Mouse (Mus musculus) forebrain, embryonic 13.5 days (tissue): ENCODE measurements around the gene Gm11733. TPM values are rescaled to one million over a fixed set of nuclear protein-coding genes. Genes with fewer than 3 reads are reported as not detected.
A peak's percentile ranks its signal among the peaks of the same experiment; 100 is the strongest.
"Not testable (repeated sequence)": the region's sequence is repeated elsewhere in the genome, so short reads cannot be mapped to it uniquely, and the experiment has no call there.

Experiments
- ATAC-seq: fragments of 200-750 bp; cut with Nextera tagmentation; 2 replicates; pipeline ENCODE4 v1.8.0; 2017
- H3K27ac ChIP-seq: fragments of 300-500 bp; sonication (generic); 2 replicates; pipeline ENCODE4 v1.5.1; 2015; ENCODE audit warnings: inconsistent platforms, mild to moderate bottlenecking, moderate library complexity
- H3K27me3 ChIP-seq: fragments of 300-500 bp; sonication (generic); 2 replicates; pipeline ENCODE4 v1.6.1; 2015; ENCODE audit warnings: mild to moderate bottlenecking, inconsistent platforms
- H3K36me3 ChIP-seq: fragments of 300-500 bp; sonication (generic); 2 replicates; pipeline ENCODE4 v1.6.1; 2015; ENCODE audit warnings: mild to moderate bottlenecking, inconsistent platforms; ENCODE audit not compliant: poor library complexity, severe bottlenecking
- H3K4me1 ChIP-seq: fragments of 300-500 bp; sonication (generic); 2 replicates; pipeline ENCODE4 v1.6.1; 2015; ENCODE audit warnings: inconsistent platforms
- H3K4me2 ChIP-seq: fragments of 300-500 bp; sonication (generic); 2 replicates; pipeline ENCODE4 v1.6.1; 2015; ENCODE audit warnings: inconsistent platforms, mild to moderate bottlenecking, moderate library complexity
- H3K4me3 ChIP-seq: fragments of 300-500 bp; sonication (generic); 2 replicates; pipeline ENCODE4 v1.5.1; 2015; ENCODE audit warnings: mild to moderate bottlenecking, inconsistent platforms
- H3K9ac ChIP-seq: fragments of 300-500 bp; sonication (generic); 2 replicates; pipeline ENCODE4 v1.6.1; 2015; ENCODE audit warnings: mild to moderate bottlenecking, inconsistent platforms
- H3K9me3 ChIP-seq: fragments of 300-500 bp; sonication (generic); replicated peaks from 2 replicates; pipeline ENCODE4 v1.6.1; 2016; ENCODE audit warnings: inconsistent platforms
- WGBS: fragments of 180-500 bp; shearing (Covaris S2); methylation state at CpG from one replicate; pipeline ENCODE4 v1.1.7; 2015; 5-methylcytosine and 5-hydroxymethylcytosine counted together
- polyA plus RNA-seq: library from polyadenylated mRNA; unstranded; fragments of >200 nt; fragmentation: Nextera tagmentation; extraction: Ambion mirVana; gene quantifications from 2 replicates; pipeline ENCODE4 v1.2.1, GENCODE M21; 2015

Gm11733 gene
- polyA plus RNA-seq, result 0.08 TPM in 1 of 2 replicates, not detected in the other

DNA sequence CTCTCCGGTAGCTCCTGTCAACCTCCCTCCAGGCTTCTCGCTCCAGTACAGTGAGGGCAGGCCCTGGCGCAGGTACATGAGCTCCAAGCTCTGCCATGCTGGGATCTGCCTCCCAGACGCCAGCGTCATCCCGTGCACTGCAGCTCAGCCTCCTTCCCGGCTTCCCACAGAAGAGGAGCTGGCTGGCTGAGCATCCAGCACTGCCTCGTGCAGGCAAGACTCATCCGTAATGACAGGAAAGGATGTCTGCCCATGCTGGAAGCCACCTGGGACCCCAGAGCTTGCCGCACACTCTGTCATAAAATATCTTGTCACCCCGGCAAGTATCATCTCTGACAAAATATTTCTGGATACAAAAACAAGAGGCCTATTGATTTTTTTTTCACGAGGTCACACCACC is at the start of gene Gm11733:
Gm11733 (plus strand) TSS at position 171 of the 400 bp plus-strand sequence.
- Histone ChIP-seq H3K27me3 (peaks cover 55% of the 10 kb centered on the region), H3K27ac (peak within 1 kb of the TSS; percentile 93), H3K4me2 (peak within 1 kb of the TSS; percentile 52), H3K4me3 (0 out of 2 replicates have a peak within 1 kb of the TSS, but pooled peaks have one; percentile 10), H3K9ac (no peak within 1 kb of the TSS; the same call in 1 of the 2 replicates), H3K36me3 (no peaks in the 10 kb centered on the region), H3K4me1 (peaks cover 58% of the 10 kb centered on the region), H3K9me3 (peaks cover 7% of the 10 kb centered on the region; the same call in 1 of the 2 replicates)
- 33% methylated on average over 12 of the region's 12 CpGs for WGBS
- peak; percentile 23; the same call in 1 of the 2 replicates for ATAC-seq

DNA sequence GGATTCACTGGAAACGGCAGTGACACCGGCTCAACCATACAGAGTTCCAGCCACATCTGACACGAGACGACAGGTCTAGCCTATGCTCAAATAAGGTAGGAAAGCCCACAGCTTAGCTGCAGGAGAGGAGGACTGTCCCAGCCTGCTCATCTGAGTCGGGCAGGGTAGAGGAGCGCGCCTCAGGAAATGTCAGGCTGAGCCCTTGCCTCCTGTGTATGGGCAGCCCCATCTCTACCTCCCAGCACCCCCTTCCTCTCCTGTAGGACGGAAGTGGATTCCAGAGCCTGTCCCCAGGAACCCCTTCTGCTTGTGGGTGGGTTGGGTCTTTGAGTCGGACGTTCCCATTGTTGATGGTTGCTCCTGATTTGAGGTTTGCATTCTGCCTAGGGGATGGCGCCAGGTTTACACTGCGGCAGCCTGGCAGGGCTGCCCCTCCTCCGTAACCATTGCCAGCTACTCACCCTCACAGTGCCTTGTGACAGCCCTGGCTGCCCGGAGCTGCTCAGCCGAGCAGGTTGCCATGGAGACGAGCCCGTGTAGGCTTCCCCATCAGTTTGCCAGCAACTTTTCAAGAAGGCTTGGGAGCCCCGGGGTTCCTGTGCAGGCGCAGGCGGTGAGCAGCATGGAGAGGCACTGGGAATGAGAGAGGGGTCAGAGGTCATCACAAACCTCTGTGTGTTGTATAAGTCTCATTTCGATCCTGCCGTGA is 47.6 kb upstream of the Gm11733 start:
- H3K4me3 ChIP-seq, result peak overlapping the region; percentile 7; the same call in 1 of the 2 replicates
- peaks cover 18% of the 10 kb centered on the region for H3K27me3 ChIP-seq
- H3K4me1 ChIP-seq, result peaks cover 57% of the 10 kb centered on the region
- H3K27ac ChIP-seq, result peak overlapping the region; percentile 70
- WGBS, result 16% methylated on average over 22 of the region's 22 CpGs
- peak; percentile 93 for ATAC-seq
- no peaks in the 10 kb centered on the region for H3K9me3 ChIP-seq
- H3K4me2 ChIP-seq, result peak overlapping the region; percentile 48
- H3K9ac ChIP-seq, result peak overlapping the region; percentile 48; the same call in 1 of the 2 replicates
- H3K36me3 ChIP-seq, result no peaks in the 10 kb centered on the region

DNA sequence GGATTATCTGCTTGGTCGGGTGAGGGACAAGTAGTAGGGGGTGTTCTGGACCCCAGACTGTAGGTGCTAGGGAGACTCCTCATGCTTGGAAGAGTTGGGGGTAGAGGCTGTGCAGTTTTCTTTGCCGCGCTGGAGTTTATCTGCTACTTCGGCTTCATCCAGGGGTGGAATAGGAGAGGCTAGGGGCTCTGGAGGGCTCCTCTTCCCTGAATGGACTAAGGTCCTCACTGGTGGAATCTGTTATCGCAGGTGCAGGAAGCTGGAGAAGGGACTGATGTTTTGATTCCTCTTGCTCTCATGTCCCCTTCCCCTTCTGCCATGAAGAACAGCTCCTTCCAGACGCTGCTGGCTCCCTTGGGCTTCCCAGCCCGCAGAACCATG is 47.1 kb upstream of the Gm11733 start:
- no peaks in the 10 kb centered on the region for H3K9me3 ChIP-seq
- peaks cover 57% of the 10 kb centered on the region for H3K4me1 ChIP-seq
- peaks cover 18% of the 10 kb centered on the region for H3K27me3 ChIP-seq
- peak overlapping the region; percentile 48 for H3K4me2 ChIP-seq
- 23% methylated on average over 7 of the region's 7 CpGs for WGBS
- peak overlapping the region; percentile 70; the same call in 1 of the 2 replicates for H3K27ac ChIP-seq
- H3K36me3 ChIP-seq, result no peaks in the 10 kb centered on the region
- no peak for ATAC-seq
- 0 out of 2 replicates have a peak overlapping the region, but pooled peaks have one; percentile 7 for H3K4me3 ChIP-seq
- peak overlapping the region; percentile 48; the same call in 1 of the 2 replicates for H3K9ac ChIP-seq

DNA sequence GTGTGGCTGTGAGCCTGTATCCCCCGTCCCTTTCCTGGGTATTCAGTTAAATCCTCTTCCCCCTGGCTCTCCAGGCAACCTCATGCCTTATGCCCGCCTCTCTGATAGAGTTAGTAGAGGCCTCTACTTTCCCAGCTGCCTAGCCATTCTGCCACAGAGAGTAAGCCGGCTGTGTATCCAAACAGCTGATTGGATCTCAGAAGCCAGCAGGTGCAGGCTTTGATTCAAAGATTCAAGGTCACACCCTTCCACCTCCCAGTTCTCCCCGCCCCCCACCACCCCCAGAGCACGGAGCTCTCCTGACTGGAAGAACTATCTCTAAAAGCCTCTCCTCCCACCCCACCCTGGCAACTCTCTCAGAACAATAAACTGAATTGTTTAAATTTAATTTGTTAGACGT is 45.8 kb upstream of the Gm11733 start:
- Histone ChIP-seq H3K27me3 (peaks cover 18% of the 10 kb centered on the region), H3K4me2 (no peak overlapping the region), H3K36me3 (no peaks in the 10 kb centered on the region), H3K9ac (no peak overlapping the region), H3K9me3 (no peaks in the 10 kb centered on the region), H3K27ac (peak overlapping the region; percentile 62; the same call in 1 of the 2 replicates), H3K4me1 (peaks cover 58% of the 10 kb centered on the region), H3K4me3 (no peak overlapping the region)
- WGBS, result 16% methylated on average over 6 of the region's 6 CpGs
- no peak for ATAC-seq

DNA sequence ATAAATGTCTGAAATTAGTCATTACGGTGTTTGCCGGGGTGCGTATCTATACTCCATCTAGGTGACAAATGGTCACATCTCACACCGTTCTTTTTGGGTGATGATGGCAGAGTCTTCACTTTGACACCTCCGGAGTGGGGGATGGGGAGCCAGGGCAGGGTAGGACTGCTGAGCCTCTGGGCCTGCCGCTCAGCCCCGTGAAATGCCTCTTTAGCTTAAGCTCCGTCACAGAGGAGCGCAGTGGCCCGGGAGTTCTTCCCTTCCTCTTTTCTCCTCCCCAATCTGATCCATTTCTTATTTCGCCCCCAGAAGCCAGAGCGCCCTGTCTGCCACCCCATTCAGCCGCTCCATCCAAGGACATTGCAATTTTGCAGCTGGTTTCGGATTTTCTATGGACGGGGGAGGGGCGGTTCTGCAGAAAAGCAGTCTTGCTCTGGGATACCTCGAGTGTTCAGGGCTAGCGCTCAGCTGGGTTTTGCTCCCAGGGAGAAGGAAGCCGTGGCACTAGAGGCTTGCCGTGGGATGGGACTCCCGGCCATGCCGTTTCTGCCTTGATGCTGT is 43.2 kb upstream of the Gm11733 start:
- no peak overlapping the region for H3K4me3 ChIP-seq
- no peaks in the 10 kb centered on the region for H3K9me3 ChIP-seq
- H3K27me3 ChIP-seq, result peaks cover 15% of the 10 kb centered on the region
- WGBS, result 15% methylated on average over 22 of the region's 22 CpGs
- no peak for ATAC-seq
- H3K9ac ChIP-seq, result peak overlapping the region; percentile 43; the same call in 1 of the 2 replicates
- H3K4me2 ChIP-seq, result peak overlapping the region; percentile 43
- no peaks in the 10 kb centered on the region for H3K36me3 ChIP-seq
- H3K27ac ChIP-seq, result no peak overlapping the region
- H3K4me1 ChIP-seq, result peaks cover 63% of the 10 kb centered on the region

DNA sequence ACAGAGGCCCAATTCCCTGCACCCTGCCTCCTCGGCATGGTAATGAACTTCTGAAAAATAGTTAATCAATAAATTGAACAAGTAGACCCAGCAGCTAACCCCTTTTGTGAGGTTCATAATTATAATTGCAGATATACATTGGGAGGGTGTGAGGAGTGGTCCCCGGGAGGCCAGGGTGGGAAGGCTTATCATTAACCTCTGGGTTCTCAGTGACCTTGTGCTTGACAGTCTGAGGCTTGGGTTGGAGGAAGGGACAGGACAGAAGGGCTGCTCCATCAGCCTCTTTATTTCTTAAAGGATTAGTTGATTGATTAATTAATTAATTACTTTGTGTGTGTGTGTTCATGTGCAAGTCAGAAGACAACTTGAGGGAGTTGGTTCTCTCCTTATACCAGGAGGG is 40.1 kb upstream of the Gm11733 start:
- Histone ChIP-seq H3K36me3 (no peaks in the 10 kb centered on the region), H3K4me1 (peaks cover 40% of the 10 kb centered on the region), H3K4me2 (no peak overlapping the region), H3K27me3 (peaks cover 13% of the 10 kb centered on the region), H3K9ac (no peak overlapping the region), H3K9me3 (no peaks in the 10 kb centered on the region), H3K4me3 (no peak overlapping the region), H3K27ac (no peak overlapping the region)
- ATAC-seq, result no peak
- WGBS, result 79% methylated on average over 2 of the region's 2 CpGs

DNA sequence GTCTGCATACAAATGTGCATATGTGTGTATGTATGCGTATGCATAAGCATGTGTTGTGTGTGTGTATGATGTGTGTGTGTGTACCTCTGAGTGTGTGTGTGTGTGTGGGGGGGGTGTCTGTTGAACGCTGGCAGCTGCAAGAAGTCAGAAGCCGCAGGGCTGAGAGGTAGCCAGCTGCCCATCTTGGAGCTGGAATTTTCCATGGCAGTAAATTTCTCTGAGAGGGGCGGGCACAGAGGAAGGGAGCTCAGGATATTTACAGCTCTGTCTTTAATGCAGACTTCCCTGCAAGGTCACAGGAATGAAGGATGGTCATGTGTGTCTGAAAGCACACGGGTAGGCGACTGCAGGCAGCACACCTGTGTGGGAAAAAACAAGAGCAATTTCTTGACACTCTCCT is 38.5 kb upstream of the Gm11733 start:
- 61% methylated on average over 6 of the region's 6 CpGs for WGBS
- no peak overlapping the region for H3K9ac ChIP-seq
- H3K4me2 ChIP-seq, result no peak overlapping the region
- ATAC-seq, result no peak
- H3K4me3 ChIP-seq, result no peak overlapping the region
- H3K27me3 ChIP-seq, result peaks cover 9% of the 10 kb centered on the region; the same call in 1 of the 2 replicates
- no peaks in the 10 kb centered on the region for H3K9me3 ChIP-seq
- H3K27ac ChIP-seq, result no peak overlapping the region
- peaks cover 24% of the 10 kb centered on the region for H3K4me1 ChIP-seq
- H3K36me3 ChIP-seq, result no peaks in the 10 kb centered on the region

DNA sequence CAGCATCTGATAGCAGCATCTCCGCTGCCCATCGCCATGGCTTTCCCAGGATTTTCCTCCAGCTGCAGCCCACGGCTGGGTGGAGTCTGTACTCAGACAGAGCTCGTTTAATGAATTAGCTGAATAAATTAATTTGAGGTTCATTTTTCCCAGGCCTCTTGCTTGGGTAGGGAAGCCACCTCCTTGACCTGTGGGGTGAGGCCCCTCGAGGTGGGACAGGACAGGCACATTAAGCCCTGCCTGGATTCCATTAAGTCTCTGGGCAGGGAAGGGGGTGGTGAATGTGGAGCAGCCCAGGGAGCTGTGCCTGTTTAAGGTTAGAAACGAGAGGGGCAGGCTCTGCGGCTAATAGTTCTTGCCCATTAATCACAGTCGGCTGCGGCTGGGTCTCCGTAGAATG is 30.1 kb upstream of the Gm11733 start:
- WGBS, result 9% methylated on average over 10 of the region's 10 CpGs
- H3K9ac ChIP-seq, result no peak overlapping the region
- H3K36me3 ChIP-seq, result no peaks in the 10 kb centered on the region
- peak; percentile 58; the same call in 1 of the 2 replicates for ATAC-seq
- no peak overlapping the region for H3K4me3 ChIP-seq
- H3K27ac ChIP-seq, result peak overlapping the region; percentile 55
- peak overlapping the region; percentile 13; the same call in 1 of the 2 replicates for H3K4me2 ChIP-seq
- H3K27me3 ChIP-seq, result peaks cover 3% of the 10 kb centered on the region; the same call in 1 of the 2 replicates
- H3K4me1 ChIP-seq, result peaks cover 26% of the 10 kb centered on the region
- H3K9me3 ChIP-seq, result no peaks in the 10 kb centered on the region

DNA sequence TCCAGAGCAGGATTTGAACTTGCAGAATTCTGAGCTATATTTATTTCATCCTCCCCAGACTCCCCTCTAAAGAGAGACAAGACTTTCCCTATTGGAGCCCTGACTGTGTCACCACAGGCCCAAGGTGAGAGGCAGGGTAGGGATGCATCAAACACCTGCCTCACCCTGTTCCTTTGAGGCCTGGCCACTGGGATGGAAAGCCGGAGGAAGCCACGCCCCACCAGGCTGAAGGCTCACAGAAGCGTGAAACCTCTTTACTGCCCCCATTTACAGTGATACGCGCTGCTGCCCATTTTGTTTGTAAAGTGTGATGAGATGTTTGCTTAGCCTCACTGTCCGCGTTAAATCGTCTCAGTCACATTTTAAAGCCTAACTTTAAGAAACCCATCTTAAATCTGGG is 25.0 kb upstream of the Gm11733 start:
- no peak overlapping the region for H3K4me3 ChIP-seq
- no peaks in the 10 kb centered on the region for H3K9me3 ChIP-seq
- H3K27ac ChIP-seq, result no peak overlapping the region
- no peaks in the 10 kb centered on the region for H3K36me3 ChIP-seq
- no peak overlapping the region; the same call in 1 of the 2 replicates for H3K9ac ChIP-seq
- peaks cover 44% of the 10 kb centered on the region for H3K4me1 ChIP-seq
- 3% methylated on average over 8 of the region's 8 CpGs for WGBS
- H3K4me2 ChIP-seq, result no peak overlapping the region
- H3K27me3 ChIP-seq, result peaks cover 26% of the 10 kb centered on the region
- no peak for ATAC-seq

DNA sequence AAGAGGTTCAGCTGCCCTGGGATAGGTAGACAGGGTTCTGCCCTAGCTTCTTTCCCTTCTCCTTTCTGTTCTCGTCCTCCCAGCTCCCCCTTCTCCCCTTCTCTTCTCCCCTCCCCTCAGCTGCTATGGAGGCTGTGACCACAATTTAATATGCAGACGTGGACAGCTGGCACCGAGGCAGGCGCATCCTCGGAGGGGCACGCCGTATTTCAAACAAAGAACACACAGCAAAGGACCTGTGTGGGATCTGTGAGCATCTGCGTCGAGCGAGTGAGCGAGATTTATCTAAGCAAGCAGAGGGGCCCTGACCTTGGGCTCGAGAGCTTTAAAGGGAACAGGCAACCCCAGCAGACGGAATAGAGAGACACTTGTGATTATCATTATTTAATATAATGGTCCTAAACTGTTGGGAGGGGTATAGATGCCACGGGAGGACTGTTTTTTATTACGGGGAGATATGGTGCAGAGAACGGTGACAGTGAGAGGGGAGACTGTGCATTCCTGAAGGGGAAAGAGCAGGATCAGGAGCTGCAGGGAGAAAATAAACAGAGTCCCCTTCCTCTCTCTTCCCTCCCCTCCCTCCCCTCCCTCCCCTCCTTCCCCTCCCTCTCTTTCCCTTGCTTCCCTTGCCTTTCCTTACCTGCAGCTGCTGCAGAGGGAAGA is 21.8 kb upstream of the Gm11733 start:
- Histone ChIP-seq H3K4me2 (peak overlapping the region; percentile 30), H3K9ac (no peak overlapping the region; the same call in 1 of the 2 replicates), H3K4me1 (peaks cover 66% of the 10 kb centered on the region), H3K27ac (peak overlapping the region; percentile 91), H3K4me3 (no peak overlapping the region), H3K36me3 (no peaks in the 10 kb centered on the region), H3K27me3 (peaks cover 23% of the 10 kb centered on the region), H3K9me3 (no peaks in the 10 kb centered on the region)
- ATAC-seq, result peak; percentile 76
- WGBS, result 15% methylated on average over 16 of the region's 16 CpGs

DNA sequence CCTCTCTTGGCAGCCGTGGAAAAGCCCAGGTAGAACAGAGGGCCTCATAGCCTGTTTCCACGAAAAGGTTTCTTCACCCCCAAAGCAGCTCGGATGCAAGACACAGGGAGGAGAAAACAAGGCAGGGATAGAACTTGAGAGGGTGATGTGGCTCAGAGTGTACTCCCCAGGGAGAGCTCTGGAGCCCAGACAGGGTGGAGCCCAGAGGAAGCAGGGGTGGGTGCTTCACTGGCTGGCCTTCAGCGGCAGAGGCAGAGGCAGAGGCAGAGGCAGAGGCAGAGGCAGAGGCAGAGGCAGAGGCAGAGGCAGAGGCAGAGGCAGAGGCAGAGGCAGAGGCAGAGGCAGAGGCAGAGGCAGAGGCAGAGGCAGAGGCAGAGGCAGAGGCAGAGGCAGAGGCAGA is 20.8 kb upstream of the Gm11733 start:
- Histone ChIP-seq H3K4me1 (peaks cover 71% of the 10 kb centered on the region), H3K27me3 (peaks cover 23% of the 10 kb centered on the region), H3K27ac (peak overlapping the region; percentile 91), H3K9ac (peak overlapping the region; percentile 37; the same call in 1 of the 2 replicates)
- H3K36me3 ChIP-seq, H3K4me3 ChIP-seq, H3K9me3 ChIP-seq, ATAC-seq, H3K4me2 ChIP-seq: not testable (repeated sequence)
- WGBS, result 78% methylated on average over 4 of the region's 4 CpGs

DNA sequence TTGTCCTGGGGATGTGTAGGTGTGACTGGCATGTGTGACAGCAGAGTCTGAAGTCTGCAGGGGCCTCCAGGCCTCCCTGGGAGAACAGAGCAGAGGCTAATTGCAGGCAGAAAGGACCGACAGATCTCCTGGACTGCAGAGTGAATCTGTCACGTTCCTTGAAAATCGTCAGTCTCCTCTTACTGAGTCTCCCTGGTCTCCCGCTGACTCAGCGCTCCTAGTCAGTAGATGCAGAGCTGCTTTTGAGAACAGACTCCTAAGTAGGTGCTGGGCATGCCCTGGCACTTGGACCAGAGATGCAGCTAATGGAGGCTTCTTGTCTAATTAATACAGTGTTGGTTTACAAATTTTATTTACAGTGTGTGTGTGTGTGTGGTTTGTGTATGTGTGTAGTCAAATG is 17.9 kb upstream of the Gm11733 start:
- Histone ChIP-seq H3K4me1 (peaks cover 79% of the 10 kb centered on the region), H3K9me3 (no peaks in the 10 kb centered on the region), H3K4me3 (no peak overlapping the region), H3K9ac (no peak overlapping the region), H3K36me3 (no peaks in the 10 kb centered on the region), H3K27me3 (peaks cover 8% of the 10 kb centered on the region; the same call in 1 of the 2 replicates), H3K27ac (peak overlapping the region; percentile 49), H3K4me2 (no peak overlapping the region)
- ATAC-seq, result no peak
- 20% methylated on average over 5 of the region's 5 CpGs for WGBS
